Mouse (Mus musculus): Measurements from ENCODE around the gene Sorl1. TPM values are rescaled to one million over a fixed set of nuclear protein-coding genes. Genes with fewer than 3 reads are reported as not detected.
A peak's percentile ranks its signal among the peaks of the same experiment; 100 is the strongest.

Sorl1 gene
- polyA plus RNA-seq, 1 experiment from 2014 or later = 19.8 TPM

GRCm38 (mm10) chr9:42138248-42138858 lies 14.3 kb upstream of the Sorl1 start:
- H3K4me2 ChIP-seq = no peak overlapping the region
- no peaks in the 10 kb centered on the region for H3K36me3 ChIP-seq (ENCODE audit: insufficient read depth)
- H3K4me3 ChIP-seq (ENCODE audit: low read depth, low read length) = no peak overlapping the region
- no peak for TF ChIP-seq CTCF (IDR thresholded peaks at IDR 0.05; ENCODE audit: low read depth)
- H3K27me3 ChIP-seq (ENCODE audit: insufficient read depth, low read length) = no peaks in the 10 kb centered on the region
- 77% methylated on average over 4 of the region's 4 CpGs for WGBS
- no peaks in the 10 kb centered on the region for H3K9me3 ChIP-seq (ENCODE audit: low read depth, low read length)
- no peaks in the 10 kb centered on the region for H3K4me1 ChIP-seq (ENCODE audit: insufficient read depth)
- no peak for DNase-seq
- ATAC-seq (ENCODE audit: insufficient read depth) = no peak
- no peak overlapping the region for H3K9ac ChIP-seq
- no peak overlapping the region for H3K27ac ChIP-seq (ENCODE audit: low read depth)

- Histone ChIP-seq H3K9me3 (ENCODE audit: low read depth, low read length) (no peaks in the 10 kb centered on the region), H3K36me3 (ENCODE audit: insufficient read depth) (no peaks in the 10 kb centered on the region), H3K9ac (no peak overlapping the region), H3K27ac (ENCODE audit: low read depth) (no peak overlapping the region), H3K4me1 (ENCODE audit: insufficient read depth) (no peaks in the 10 kb centered on the region), H3K27me3 (ENCODE audit: insufficient read depth, low read length) (no peaks in the 10 kb centered on the region), H3K4me2 (no peak overlapping the region), H3K4me3 (ENCODE audit: low read depth, low read length) (no peak overlapping the region)
- DNase-seq (no peak), ATAC-seq (ENCODE audit: insufficient read depth) (no peak)
- TF ChIP-seq CTCF (IDR thresholded peaks at IDR 0.05; ENCODE audit: low read depth) = no peak
- WGBS = 53% methylated on average over 5 of the region's 5 CpGs
Observed at GRCm38 (mm10) chr9:42137578-42137977, 13.5 kb upstream of the Sorl1 start.

GRCm38 (mm10) chr9:42130793-42131760 lies 7.0 kb upstream of the Sorl1 start:
- DNase-seq = no peak
- no peak overlapping the region for H3K9ac ChIP-seq
- H3K27me3 ChIP-seq (ENCODE audit: insufficient read depth, low read length) = no peaks in the 10 kb centered on the region
- no peak for TF ChIP-seq CTCF (IDR thresholded peaks at IDR 0.05; ENCODE audit: low read depth)
- no peaks in the 10 kb centered on the region for H3K4me1 ChIP-seq (ENCODE audit: insufficient read depth)
- H3K9me3 ChIP-seq (ENCODE audit: low read depth, low read length) = no peaks in the 10 kb centered on the region
- WGBS = 81% methylated on average over 13 of the region's 13 CpGs
- ATAC-seq (ENCODE audit: insufficient read depth) = no peak
- H3K4me3 ChIP-seq (ENCODE audit: low read depth, low read length) = no peak overlapping the region
- no peak overlapping the region for H3K27ac ChIP-seq (ENCODE audit: low read depth)
- no peak overlapping the region for H3K4me2 ChIP-seq
- no peaks in the 10 kb centered on the region for H3K36me3 ChIP-seq (ENCODE audit: insufficient read depth)

GRCm38 (mm10) chr9:42127983-42128382 lies 3.9 kb upstream of the Sorl1 start:
- ATAC-seq (ENCODE audit: insufficient read depth) = no peak
- Histone ChIP-seq H3K9ac (no peak overlapping the region), H3K4me2 (no peak overlapping the region), H3K36me3 (ENCODE audit: insufficient read depth) (no peaks in the 10 kb centered on the region), H3K27ac (ENCODE audit: low read depth) (no peak overlapping the region), H3K4me1 (ENCODE audit: insufficient read depth) (0 out of 2 replicates have a peak, but pooled peaks cover 3% of the 10 kb centered on the region), H3K27me3 (ENCODE audit: insufficient read depth, low read length) (0 out of 2 replicates have a peak, but pooled peaks cover 10% of the 10 kb centered on the region), H3K9me3 (ENCODE audit: low read depth, low read length) (no peaks in the 10 kb centered on the region), H3K4me3 (ENCODE audit: low read depth, low read length) (no peak overlapping the region)
- no peak for DNase-seq
- TF ChIP-seq CTCF (IDR thresholded peaks at IDR 0.05; ENCODE audit: low read depth) = no peak
- 77% methylated on average over 5 of the region's 5 CpGs for WGBS

GRCm38 (mm10) chr9:42125262-42125982 lies 1.3 kb upstream of the Sorl1 start:
- ATAC-seq (ENCODE audit: insufficient read depth) = no peak
- Histone ChIP-seq H3K4me1 (ENCODE audit: insufficient read depth) (0 out of 2 replicates have a peak, but pooled peaks cover 8% of the 10 kb centered on the region), H3K27me3 (ENCODE audit: insufficient read depth, low read length) (0 out of 2 replicates have a peak, but pooled peaks cover 13% of the 10 kb centered on the region), H3K27ac (ENCODE audit: low read depth) (no peak overlapping the region), H3K36me3 (ENCODE audit: insufficient read depth) (no peaks in the 10 kb centered on the region), H3K4me3 (ENCODE audit: low read depth, low read length) (no peak overlapping the region), H3K9ac (no peak overlapping the region), H3K9me3 (ENCODE audit: low read depth, low read length) (no peaks in the 10 kb centered on the region), H3K4me2 (no peak overlapping the region)
- no peak for TF ChIP-seq CTCF (IDR thresholded peaks at IDR 0.05; ENCODE audit: low read depth)
- DNase-seq = no peak
- 67% methylated on average over 9 of the region's 9 CpGs for WGBS

- DNase-seq = no peak
Observed at GRCm38 (mm10) chr9:42123204-42123603, 893 bp downstream of the Sorl1 start.

More at GRCm38 (mm10) chr9:42123204-42123603, 893 bp downstream of the Sorl1 start:
- peak overlapping the region; percentile 72 for H3K9ac ChIP-seq
- no peaks in the 10 kb centered on the region for H3K9me3 ChIP-seq (ENCODE audit: low read depth, low read length)
- WGBS = 18% methylated on average over 11 of the region's 11 CpGs
- peak overlapping the region; percentile 50; the same call in 1 of the 2 replicates for H3K27ac ChIP-seq (ENCODE audit: low read depth)
- H3K27me3 ChIP-seq (ENCODE audit: insufficient read depth, low read length) = 0 out of 2 replicates have a peak, but pooled peaks cover 13% of the 10 kb centered on the region
- H3K4me3 ChIP-seq (ENCODE audit: low read depth, low read length) = peak overlapping the region; percentile 75
- no peaks in the 10 kb centered on the region for H3K36me3 ChIP-seq (ENCODE audit: insufficient read depth)
- TF ChIP-seq CTCF (IDR thresholded peaks at IDR 0.05; ENCODE audit: low read depth) = no peak
- peak overlapping the region; percentile 94 for H3K4me2 ChIP-seq
- 0 out of 2 replicates have a peak, but pooled peaks cover 8% of the 10 kb centered on the region for H3K4me1 ChIP-seq (ENCODE audit: insufficient read depth)
- ATAC-seq (ENCODE audit: insufficient read depth) = no peak

All from lung, embryonic 14.5 days (tissue).